In the genomic region with DNA sequence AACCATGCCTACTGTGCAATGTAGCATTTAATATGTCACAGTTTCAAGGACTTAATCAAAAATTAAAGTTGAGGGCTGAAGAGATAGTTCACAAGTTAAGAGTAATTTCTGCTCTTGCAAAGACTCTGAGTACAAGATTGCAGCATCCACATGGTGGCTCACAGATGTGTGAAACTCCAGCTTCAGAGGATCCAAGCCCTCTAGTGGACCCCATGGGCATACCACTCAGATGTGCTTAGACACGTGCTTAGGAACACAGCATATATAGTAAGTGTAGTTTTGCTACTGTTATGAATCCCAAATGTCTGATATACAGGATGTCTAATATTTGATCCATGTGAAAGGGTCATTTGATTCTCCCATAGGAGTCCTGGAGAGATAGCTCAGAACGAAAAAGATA, we compare ENCODE assay signal across 10 mouse cellular contexts. TPM values are rescaled to one million over a fixed set of nuclear protein-coding genes. Genes with fewer than 3 reads are reported as not detected.
DNase-seq lines count a peak whose midpoint lies in the region; ATAC-seq and TF ChIP-seq lines count a peak whose summit lies in the region.
"Had no signal": no experiment of that assay in that cellular context is flagged by ENCODE, and none has a peak within 500 bp of the region (broad histone marks: within the 10 kb centered on the region; RNA-seq: fewer than 3 reads in every experiment).

No protein-coding gene starts in this region.

- H3K36me3 ChIP-seq in E14TG2a.4 (ENCODE audit: insufficient read depth, low read length): no peaks in the 10 kb centered on the region
- H3K36me3 ChIP-seq: lung, embryonic 15.5 days; neural tube, embryonic 15.5 days had no signal

- peaks cover 3% of the 10 kb centered on the region for H3K9me3 ChIP-seq in E14TG2a.4 (ENCODE audit: low read length)
- H3K9me3 ChIP-seq: lung, embryonic 15.5 days; neural tube, embryonic 15.5 days had no signal

- no peak overlapping the region for H3K4me3 ChIP-seq in layer of hippocampus, adult 2 months
- H3K4me3 ChIP-seq in E14TG2a.4 (replicated peaks; ENCODE audit: low read length): no peak overlapping the region
- H3K4me3 ChIP-seq: lung, embryonic 15.5 days; neural tube, embryonic 15.5 days had no signal

- TF ChIP-seq CTCF in layer of hippocampus, adult 2 months (conservative IDR thresholded peaks at IDR 0.05): peak; percentile 44
- peak; percentile 42 for TF ChIP-seq CTCF in E14TG2a.4 (conservative IDR thresholded peaks at IDR 0.05; ENCODE audit: low read length)

- H3K4me1 ChIP-seq in E14TG2a.4 (replicated peaks; ENCODE audit: low read depth, low read length): no peaks in the 10 kb centered on the region
- H3K4me1 ChIP-seq: neural tube, embryonic 15.5 days had no signal

- H3K27me3 ChIP-seq in E14TG2a.4 (ENCODE audit: insufficient read depth, low read length): no peaks in the 10 kb centered on the region
- H3K27me3 ChIP-seq: lung, embryonic 15.5 days; neural tube, embryonic 15.5 days had no signal

- no peak overlapping the region for H3K27ac ChIP-seq in layer of hippocampus, adult 2 months
- H3K27ac ChIP-seq: lung, embryonic 15.5 days; neural tube, embryonic 15.5 days had no signal

- no peak for ATAC-seq in cerebellum, adult (ENCODE audit: insufficient number of reproducible peaks, low FRiP score, low TSS enrichment)

- no peak for DNase-seq in layer of hippocampus, adult 2 months (ENCODE audit: low spot score in 2 of 2)
- DNase-seq in layer of hippocampus, adult 9-11 months: no peak
- peak; percentile 16 for DNase-seq in brain, adult 2 months (ENCODE audit: low read depth, low spot score)
- peak; percentile 51 for DNase-seq in naive thymus-derived CD4-positive, alpha-beta T cell, adult 2 months (ENCODE audit: low read depth)
- DNase-seq in layer of hippocampus, postnatal 14 days (ENCODE audit: low spot score in 2 of 2): no peak
- no peak for DNase-seq in adrenal gland, postnatal 4 days (ENCODE audit: low spot score in 2 of 2)

RNA-seq across cellular contexts. Expression of gene Mad2l1, which starts 55.0 kb away (rescaled TPM):
- total RNA-seq in layer of hippocampus, adult 2 months (2021): 1 to 10 TPM; 6.0 to 6.1 TPM
- 1 to 10 TPM; 5.1 to 7.3 TPM for total RNA-seq in layer of hippocampus, postnatal 14 days (2021)
- total RNA-seq in adrenal gland, postnatal 4 days (2021): 10 to 100 TPM; 30.8 to 34.2 TPM

Comparison
In these comparisons a context has a peak if more than half of its experiments do, and no peak if none do; other contexts are left out.
1. DNase-seq: peak in brain, adult 2 months (single experiment) and naive thymus-derived CD4-positive, alpha-beta T cell, adult 2 months (single experiment); none in layer of hippocampus, adult 2 months (0 of 2), layer of hippocampus, adult 9-11 months (single experiment), layer of hippocampus, postnatal 14 days (0 of 2) and adrenal gland, postnatal 4 days (0 of 2).